Mouse (Mus musculus) lung, embryonic 14.5 days (tissue): ENCODE measurements around the gene Pigt. TPM values are rescaled to one million over a fixed set of nuclear protein-coding genes. Genes with fewer than 3 reads are reported as not detected.
A peak's percentile ranks its signal among the peaks of the same experiment; 100 is the strongest.

Source experiments
- ATAC-seq: fragments of 200-750 bp; cut with Nextera tagmentation; 2 replicates; pipeline ENCODE4 v1.8.0; 2017; ENCODE audit warnings: mild to moderate bottlenecking, moderate TSS enrichment, moderate library complexity; ENCODE audit not compliant: insufficient read depth
- DNase-seq: peaks from one replicate; pipeline ENCODE4 v3.0.0-alpha.2; 2015
- H3K27ac ChIP-seq: fragments of 300-500 bp; sonication (generic); 2 replicates; pipeline ENCODE4 v1.5.1; 2014; ENCODE audit warnings: low read depth, mild to moderate bottlenecking, moderate library complexity
- H3K27me3 ChIP-seq: fragments of 300-500 bp; sonication (generic); 2 replicates; pipeline ENCODE4 v1.6.1; 2014; ENCODE audit warnings: low read length, control low read depth; ENCODE audit not compliant: insufficient read depth
- H3K36me3 ChIP-seq: fragments of 300-500 bp; sonication (generic); 2 replicates; pipeline ENCODE4 v1.6.1; 2014; ENCODE audit warnings: control low read depth; ENCODE audit not compliant: insufficient read depth
- H3K4me1 ChIP-seq: fragments of 300-500 bp; sonication (generic); 2 replicates; pipeline ENCODE4 v1.6.1; 2014; ENCODE audit warnings: antibody characterized with exemption, control low read depth; ENCODE audit not compliant: insufficient read depth
- H3K4me2 ChIP-seq: fragments of 300-500 bp; sonication (generic); 2 replicates; pipeline ENCODE4 v1.6.1; 2014; ENCODE audit warnings: mild to moderate bottlenecking
- H3K4me3 ChIP-seq: fragments of 300-500 bp; sonication (generic); 2 replicates; pipeline ENCODE4 v1.5.1; 2014; ENCODE audit warnings: low read depth, low read length
- H3K9ac ChIP-seq: fragments of 300-500 bp; sonication (generic); 2 replicates; pipeline ENCODE4 v1.6.1; 2014
- H3K9me3 ChIP-seq: fragments of 300-500 bp; sonication (generic); 2 replicates; pipeline ENCODE4 v1.6.1; 2016; ENCODE audit warnings: low read depth, low read length, control low read depth
- CTCF ChIP-seq: IDR thresholded peaks from 2 replicates; pipeline ENCODE4 v1.5.1; 2016; ENCODE audit warnings: antibody characterized with exemption, low read depth
- WGBS: fragments of 180-500 bp; shearing (Covaris S2); extraction: QIAGEN DNeasy Blood & Tissue Kit; methylation state at CpG from one replicate; pipeline ENCODE4 v1.1.7; 2014; 5-methylcytosine and 5-hydroxymethylcytosine counted together
- polyA plus RNA-seq: library from polyadenylated mRNA; unstranded; fragments of >200 nt; fragmentation: Nextera tagmentation; extraction: Ambion mirVana; gene quantifications from 2 replicates; pipeline ENCODE4 v1.2.1, GENCODE M21; 2014

Gene Pigt
- polyA plus RNA-seq, 1 experiment from 2014 or later: 71.0 TPM

DNA sequence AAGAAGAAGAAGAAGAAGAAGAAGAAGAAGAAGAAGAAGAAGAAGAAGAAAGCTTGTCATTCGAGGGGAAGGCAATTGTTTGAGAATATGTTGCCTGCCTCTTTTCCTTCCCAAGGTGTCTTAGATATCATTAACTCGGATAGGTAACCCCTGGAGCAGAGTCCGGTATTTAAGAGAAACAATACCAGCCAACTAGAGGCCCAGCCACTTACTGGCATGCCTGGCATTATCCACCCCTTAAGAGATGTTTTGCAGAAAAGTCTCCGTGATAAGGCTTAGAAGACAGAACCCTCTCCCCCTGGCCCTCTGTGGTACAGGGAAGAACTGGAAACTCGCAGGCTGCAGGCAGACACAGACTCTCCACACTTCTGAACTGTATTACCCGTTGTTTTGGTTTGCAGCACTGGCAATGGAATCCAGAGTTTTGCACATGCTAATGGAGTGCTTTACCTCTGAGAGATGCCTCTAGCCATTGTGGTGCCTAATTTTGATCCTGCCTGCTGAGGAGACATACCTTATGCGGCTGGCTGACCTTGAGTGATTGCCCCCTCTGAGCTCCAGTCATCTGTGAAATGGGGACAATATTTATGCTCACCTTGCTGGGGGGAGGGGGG lies 43.3 kb upstream of the Pigt start:
- Histone ChIP-seq H3K4me1 (peaks cover 32% of the 10 kb centered on the region), H3K9me3 (no peaks in the 10 kb centered on the region), H3K9ac (no peak overlapping the region), H3K27ac (no peak overlapping the region), H3K4me2 (no peak overlapping the region), H3K27me3 (no peaks in the 10 kb centered on the region), H3K4me3 (no peak overlapping the region), H3K36me3 (no peaks in the 10 kb centered on the region)
- no peak for ATAC-seq
- TF ChIP-seq CTCF: no peak
- 62% methylated on average over 7 of the region's 7 CpGs for WGBS
- no peak for DNase-seq

DNA sequence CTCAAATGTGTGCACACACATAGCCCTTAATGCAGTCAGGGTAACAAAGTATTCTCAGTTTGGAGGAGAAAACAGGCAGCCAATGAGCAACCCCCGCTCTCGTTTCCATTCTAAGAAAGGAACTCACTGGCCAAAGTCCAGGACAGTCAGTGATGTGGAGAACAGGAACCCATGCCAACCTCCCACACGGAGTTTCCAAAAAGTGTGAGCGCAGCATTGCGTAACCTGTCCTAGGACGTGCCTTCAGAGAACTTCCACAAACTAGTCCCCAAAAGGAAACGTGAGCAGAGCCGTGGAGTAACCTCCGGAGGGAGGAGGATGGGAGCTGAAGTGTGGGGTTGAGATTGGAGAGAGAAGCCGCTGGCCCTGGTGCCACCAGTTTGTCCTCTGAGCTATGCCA lies 42.5 kb upstream of the Pigt start:
- Histone ChIP-seq H3K9ac (no peak overlapping the region), H3K27ac (peak overlapping the region; percentile 30; the same call in 1 of the 2 replicates), H3K4me1 (peaks cover 29% of the 10 kb centered on the region), H3K4me2 (no peak overlapping the region), H3K27me3 (no peaks in the 10 kb centered on the region), H3K36me3 (no peaks in the 10 kb centered on the region), H3K4me3 (no peak overlapping the region), H3K9me3 (no peaks in the 10 kb centered on the region)
- 47% methylated on average over 10 of the region's 10 CpGs for WGBS
- DNase-seq (peak; percentile 83), ATAC-seq (0 out of 2 replicates have a peak, but pooled peaks have one; percentile 16)
- TF ChIP-seq CTCF: no peak

DNA sequence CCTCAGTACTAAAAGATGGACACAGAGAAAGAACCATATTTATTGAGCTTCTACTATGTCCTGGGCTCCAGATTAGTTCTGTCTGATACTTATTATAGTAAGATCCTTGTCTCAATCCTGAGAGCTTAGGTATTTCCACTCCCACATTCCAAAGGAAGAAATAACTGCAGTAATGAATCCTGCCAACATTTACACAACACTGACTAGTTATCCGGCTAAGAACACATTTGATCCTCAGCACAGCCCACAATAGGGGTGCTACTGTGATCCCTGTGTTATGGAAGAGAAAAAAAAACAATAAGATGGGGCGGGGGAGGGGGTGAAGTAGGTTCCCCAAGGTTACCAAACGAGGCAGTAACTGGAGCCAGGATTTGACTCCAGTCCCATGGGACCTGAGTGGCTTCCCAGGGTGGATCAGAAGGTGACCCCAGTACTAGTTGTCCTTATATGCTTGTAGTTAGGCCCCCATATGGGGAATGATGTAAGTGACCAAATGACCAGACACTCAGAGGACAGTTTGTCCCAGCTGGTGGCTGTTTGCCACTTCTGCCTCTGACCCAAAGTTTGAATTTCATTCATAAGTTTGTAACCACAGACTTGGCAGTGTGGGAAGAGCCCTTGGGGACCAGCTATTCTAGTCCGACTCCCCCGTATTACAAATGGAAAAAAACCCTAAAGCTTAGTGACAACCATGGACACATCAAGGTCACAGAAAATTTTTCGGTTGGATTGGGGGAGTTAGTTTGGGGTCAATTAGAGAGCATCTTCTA lies 41.7 kb upstream of the Pigt start:
- WGBS: 65% methylated on average over 6 of the region's 6 CpGs
- H3K36me3 ChIP-seq: no peaks in the 10 kb centered on the region
- no peak for ATAC-seq
- H3K27me3 ChIP-seq: no peaks in the 10 kb centered on the region
- DNase-seq: no peak
- no peak overlapping the region for H3K9ac ChIP-seq
- TF ChIP-seq CTCF: no peak
- no peak overlapping the region for H3K4me3 ChIP-seq
- 0 out of 2 replicates have a peak overlapping the region, but pooled peaks have one; percentile 0 for H3K27ac ChIP-seq
- H3K4me2 ChIP-seq: no peak overlapping the region
- no peaks in the 10 kb centered on the region for H3K9me3 ChIP-seq
- peaks cover 29% of the 10 kb centered on the region for H3K4me1 ChIP-seq

DNA sequence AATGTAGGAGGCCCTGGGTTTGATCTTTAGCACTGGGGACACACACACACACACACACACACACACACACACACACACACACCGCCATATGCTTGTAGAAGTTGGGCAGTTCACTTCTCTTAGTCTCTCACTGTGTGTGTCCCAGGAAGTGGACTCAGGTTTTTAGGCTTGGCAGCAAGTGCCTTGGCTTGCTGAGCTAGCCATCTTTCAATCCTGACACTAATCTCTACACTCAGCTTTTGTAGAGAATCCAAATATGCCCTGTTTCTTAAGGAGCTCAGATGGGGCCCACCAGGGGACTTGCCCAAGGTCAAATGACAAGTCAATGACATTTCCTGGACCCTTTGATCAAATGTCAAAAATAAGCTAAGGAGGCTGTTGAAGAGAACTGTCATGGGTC lies 40.9 kb upstream of the Pigt start:
- no peak overlapping the region for H3K4me3 ChIP-seq
- 57% methylated on average over 1 of the region's 1 CpGs for WGBS
- peak overlapping the region; percentile 38; the same call in 1 of the 2 replicates for H3K4me2 ChIP-seq
- peak overlapping the region; percentile 87 for H3K27ac ChIP-seq
- DNase-seq (no peak), ATAC-seq (no peak)
- no peak for TF ChIP-seq CTCF
- no peak overlapping the region for H3K9ac ChIP-seq
- peaks cover 29% of the 10 kb centered on the region for H3K4me1 ChIP-seq
- H3K9me3 ChIP-seq: no peaks in the 10 kb centered on the region
- no peaks in the 10 kb centered on the region for H3K36me3 ChIP-seq
- H3K27me3 ChIP-seq: no peaks in the 10 kb centered on the region

DNA sequence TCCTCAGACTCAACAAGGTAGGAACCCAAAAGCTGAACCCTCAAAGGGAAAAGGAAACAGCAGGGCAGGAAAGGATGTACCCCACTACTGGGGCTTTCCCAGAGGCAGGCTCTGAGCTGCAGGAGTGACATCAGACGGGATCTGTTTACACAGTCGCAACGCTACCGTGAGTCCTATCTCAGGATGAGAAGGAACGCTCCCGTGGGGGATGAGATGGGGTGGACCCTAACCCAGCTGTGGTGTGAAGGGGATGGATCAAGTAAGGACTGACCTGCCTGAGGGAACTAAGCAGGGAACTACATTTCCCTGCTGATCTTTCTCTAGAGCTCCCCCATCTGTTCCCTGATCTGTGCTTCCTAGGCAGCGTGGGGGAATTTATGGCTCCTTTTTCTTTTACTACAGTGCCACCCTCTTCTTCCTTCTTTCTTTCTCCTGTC lies 40.4 kb upstream of the Pigt start, which contains the start of gene Sys1:
Sys1 (plus strand) TSS at position 101 of the 437 bp plus-strand sequence.
- Histone ChIP-seq H3K27me3 (no peaks in the 10 kb centered on the region), H3K4me1 (peaks cover 25% of the 10 kb centered on the region)
- peak; percentile 30; the same call in 1 of the 2 replicates for TF ChIP-seq CTCF

DNA sequence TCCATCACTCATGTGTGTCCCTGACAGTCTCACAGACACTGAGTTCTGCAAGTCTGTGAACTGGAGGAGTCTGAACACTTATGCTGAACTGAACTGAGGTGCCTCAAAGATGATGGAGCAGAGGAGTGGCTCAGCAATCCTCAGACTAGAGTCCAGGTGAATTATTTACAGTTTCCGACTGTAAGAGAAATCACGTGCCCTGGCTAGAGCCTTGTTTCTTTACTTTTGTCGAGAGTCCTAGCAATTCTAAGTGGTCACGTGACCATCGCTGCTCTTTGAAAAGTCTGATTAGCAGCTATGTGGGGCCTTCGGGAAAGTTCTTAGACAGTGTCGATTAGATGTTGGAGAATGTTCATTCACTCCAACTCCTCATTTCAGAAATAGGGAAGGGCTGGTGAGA lies 39.4 kb upstream of the Pigt start:
- Histone ChIP-seq H3K9ac (no peak overlapping the region), H3K4me1 (peaks cover 15% of the 10 kb centered on the region), H3K4me3 (no peak overlapping the region), H3K27me3 (no peaks in the 10 kb centered on the region), H3K27ac (peak overlapping the region; percentile 87), H3K4me2 (0 out of 2 replicates have a peak overlapping the region, but pooled peaks have one; percentile 18), H3K36me3 (peaks cover 1% of the 10 kb centered on the region; the same call in 1 of the 2 replicates), H3K9me3 (no peaks in the 10 kb centered on the region)
- DNase-seq: peak; percentile 84
- no peak for TF ChIP-seq CTCF
- no peak for ATAC-seq
- WGBS: 39% methylated on average over 7 of the region's 7 CpGs

More for the DNA sequence above, 40.4 kb upstream of the Pigt start, which contains the start of gene Sys1:
- H3K27ac ChIP-seq: peak within 1 kb of the TSS; percentile 87
- WGBS: 2% methylated on average over 7 of the region's 7 CpGs
- peak; percentile 52 for DNase-seq
- no peak for ATAC-seq
- no peaks in the 10 kb centered on the region for H3K36me3 ChIP-seq
- H3K4me3 ChIP-seq: 0 out of 2 replicates have a peak within 1 kb of the TSS, but pooled peaks have one; percentile 10
- H3K9ac ChIP-seq: 0 out of 2 replicates have a peak within 1 kb of the TSS, but pooled peaks have one; percentile 21
- no peaks in the 10 kb centered on the region for H3K9me3 ChIP-seq
- peak within 1 kb of the TSS; percentile 38 for H3K4me2 ChIP-seq

DNA sequence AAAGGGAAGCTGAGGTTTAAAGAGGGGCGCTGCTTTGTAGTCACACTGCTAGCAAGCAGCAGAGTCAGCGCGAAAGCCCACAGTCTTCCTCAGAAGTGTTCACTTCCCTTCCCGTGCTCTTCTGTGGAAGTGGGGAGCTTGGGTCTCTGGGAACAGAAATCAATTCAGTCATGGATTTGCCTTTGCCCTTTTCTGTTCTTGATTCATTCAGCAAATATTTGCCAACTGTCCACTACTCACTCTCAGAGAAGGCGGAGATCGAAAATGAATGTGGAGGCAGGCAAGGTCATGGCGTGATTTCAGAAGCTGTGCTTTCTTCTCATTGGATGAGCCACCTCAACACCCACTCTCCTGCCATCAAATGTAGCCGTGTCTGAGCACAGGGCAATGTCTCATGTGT lies 38.8 kb upstream of the Pigt start:
- no peaks in the 10 kb centered on the region for H3K9me3 ChIP-seq
- DNase-seq (no peak), ATAC-seq (no peak)
- peaks cover 7% of the 10 kb centered on the region; the same call in 1 of the 2 replicates for H3K36me3 ChIP-seq
- 65% methylated on average over 8 of the region's 8 CpGs for WGBS
- H3K9ac ChIP-seq: no peak overlapping the region
- no peak overlapping the region for H3K4me3 ChIP-seq
- no peaks in the 10 kb centered on the region for H3K27me3 ChIP-seq
- peak overlapping the region; percentile 68 for H3K27ac ChIP-seq
- TF ChIP-seq CTCF: no peak
- no peak overlapping the region for H3K4me2 ChIP-seq
- H3K4me1 ChIP-seq: peaks cover 12% of the 10 kb centered on the region
